Mouse (Mus musculus): Measurements from ENCODE around the gene Rab8b.

DNA sequence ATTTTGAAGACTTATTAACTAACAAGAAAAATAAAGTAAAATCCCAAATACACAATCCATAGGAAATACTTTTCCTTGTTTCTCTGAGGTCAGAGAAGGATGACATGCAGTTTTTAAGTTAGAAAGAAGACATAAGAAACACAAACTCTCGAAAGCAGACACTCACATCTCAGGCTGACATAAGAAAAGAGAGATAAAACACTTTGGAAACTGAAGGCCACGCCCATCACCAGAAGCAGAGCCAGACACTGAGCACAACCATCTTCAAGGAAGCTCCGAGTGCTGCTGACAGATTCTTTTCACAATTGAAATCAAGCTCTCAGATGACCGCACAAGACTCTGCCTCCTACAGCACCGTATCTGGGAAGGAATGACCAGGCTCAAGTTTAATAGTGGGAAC, 23.5 kb downstream of the Rab8b start:
- TF ChIP-seq POLR2A (IDR thresholded peaks at IDR 0.05; ENCODE audit: borderline replicate concordance, insufficient read depth, low read length) = no peak
- no peak for TF ChIP-seq CTCF (IDR thresholded peaks at IDR 0.05; ENCODE audit: borderline replicate concordance, insufficient read depth, low read depth, low read length)

All from cerebellum, adult 2 months (tissue).